Mouse (Mus musculus) liver, embryonic 15.5 days (tissue): ENCODE data around the gene Zfp266. TPM values are rescaled to one million over a fixed set of nuclear protein-coding genes. Genes with fewer than 3 reads are reported as not detected.

Experiments used
- polyA plus RNA-seq: library from polyadenylated mRNA; unstranded; fragments of >200 nt; fragmentation: Nextera tagmentation; extraction: Ambion mirVana; gene quantifications from 2 replicates; pipeline ENCODE4 v1.2.1, GENCODE M21; 2015

Zfp266 gene
- polyA plus RNA-seq, 1 experiment from 2014 or later: 12.9 TPM

Other genes with a start within 250 kb of the Zfp266 start
- not detected in 2 replicates for gene Olfr39, start 239.1 kb downstream of the Zfp266 start, polyA plus RNA-seq
- not detected in 2 replicates for gene Olfr873, start 222.9 kb downstream of the Zfp266 start, polyA plus RNA-seq
- not detected in 2 replicates for gene Olfr18, start 185.3 kb downstream of the Zfp266 start, polyA plus RNA-seq
- 9.4 and 10.1 TPM in 2 replicates for gene Zfp560, start 136.2 kb downstream of the Zfp266 start, polyA plus RNA-seq
- 3.0 and 3.7 TPM in 2 replicates for gene Zfp26, start 61.3 kb downstream of the Zfp266 start, polyA plus RNA-seq
- 6.4 and 7.6 TPM in 2 replicates for gene Zfp426, start 28.7 kb downstream of the Zfp266 start, polyA plus RNA-seq
- gene Zfp846, start 59.9 kb upstream of the Zfp266 start, polyA plus RNA-seq: 1.9 and 2.2 TPM in 2 replicates
- 181 and 228 TPM in 2 replicates for gene Ubl5, start 121.5 kb upstream of the Zfp266 start, polyA plus RNA-seq
- gene Fbxl12, start 123.3 kb upstream of the Zfp266 start, polyA plus RNA-seq: 4.5 and 4.9 TPM in 2 replicates
- 23.1 and 23.5 TPM in 2 replicates for gene Pin1, start 130.7 kb upstream of the Zfp266 start, polyA plus RNA-seq
- 0.20 and 0.30 TPM in 2 replicates for gene Olfm2, start 224.9 kb upstream of the Zfp266 start, polyA plus RNA-seq